In the genomic region with DNA sequence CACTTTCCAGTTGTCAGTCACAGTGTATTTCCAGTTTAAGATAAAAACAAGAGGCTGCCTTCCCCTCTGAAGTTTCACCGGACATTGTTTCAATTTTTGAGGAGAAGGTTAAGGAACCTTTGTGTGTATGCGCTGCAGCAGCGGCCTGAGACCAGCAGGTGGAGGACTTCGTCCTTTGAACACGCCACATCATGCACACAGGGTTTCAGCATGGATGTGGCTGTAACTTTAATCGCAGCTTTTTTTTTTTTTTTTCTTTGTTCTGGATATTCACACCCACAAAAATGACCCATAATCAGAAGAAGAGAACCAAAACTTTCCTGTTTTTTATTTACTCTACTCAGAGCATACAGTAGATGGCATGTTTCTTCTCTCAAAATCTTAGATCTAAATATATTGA, we compare ENCODE assay signal across 8 mouse cellular contexts. TPM values are rescaled to one million over a fixed set of nuclear protein-coding genes. Genes with fewer than 3 reads are reported as not detected.
DNase-seq lines count a peak whose midpoint lies in the region; ATAC-seq and TF ChIP-seq lines count a peak whose summit lies in the region.

No protein-coding gene starts in this region.

- DNase-seq in heart, adult 8-10 months (ENCODE audit: low spot score), result peak; percentile 11
- DNase-seq in heart, adult 11 months, result no peak
- DNase-seq in T-cell, adult 2 months (ENCODE audit: low spot score), result peak; percentile 50
- DNase-seq in embryo, embryonic 10.5 days (ENCODE audit: low spot score), result peak; percentile 88
- peak; percentile 77 for DNase-seq in limb, embryonic 11.5 days (ENCODE audit: low spot score)
- peak; percentile 84 for DNase-seq in midbrain, postnatal 0 days (ENCODE audit: low spot score)
- no peak for DNase-seq in layer of hippocampus, postnatal 25 days (ENCODE audit: extremely low spot score in 1 of 2, low spot score in 1 of 2)

- H3K27me3 ChIP-seq in limb, embryonic 11.5 days (ENCODE audit: control insufficient read depth, insufficient read depth, low read length), result no peaks in the 10 kb centered on the region
- no peaks in the 10 kb centered on the region for H3K27me3 ChIP-seq in midbrain, postnatal 0 days (ENCODE audit: insufficient read depth, low read length)

- peak; percentile 83 to 87 for ATAC-seq in hematopoietic stem cell, adult 5-6 weeks (replicated peaks in 1 of 2; ENCODE audit: insufficient read depth in 1 of 2, low FRiP score in 2 of 2, low TSS enrichment in 1 of 2, low read depth in 1 of 2, poor library complexity in 2 of 2, severe bottlenecking in 2 of 2)
- ATAC-seq in limb, embryonic 11.5 days (ENCODE audit: insufficient number of reproducible peaks, low FRiP score, low TSS enrichment, low read depth), result peak; percentile 58; the same call in 1 of the 2 replicates
- ATAC-seq in midbrain, postnatal 0 days (ENCODE audit: low FRiP score), result peak; percentile 76

- H3K9me3 ChIP-seq in limb, embryonic 11.5 days (ENCODE audit: control insufficient read depth, low read length), result no peaks in the 10 kb centered on the region
- no peaks in the 10 kb centered on the region for H3K9me3 ChIP-seq in midbrain, postnatal 0 days (ENCODE audit: low read length)

- H3K9ac ChIP-seq in limb, embryonic 11.5 days (ENCODE audit: low read length), result no peak overlapping the region
- no peak overlapping the region for H3K9ac ChIP-seq in midbrain, postnatal 0 days (replicated peaks; ENCODE audit: low read length, poor library complexity, severe bottlenecking)

- no peak overlapping the region for H3K4me3 ChIP-seq in limb, embryonic 11.5 days (ENCODE audit: low read depth, low read length)
- no peak overlapping the region for H3K4me3 ChIP-seq in midbrain, postnatal 0 days (ENCODE audit: low read depth, low read length)

- H3K36me3 ChIP-seq in limb, embryonic 11.5 days (ENCODE audit: control insufficient read depth, insufficient read depth, low read length), result no peaks in the 10 kb centered on the region
- H3K36me3 ChIP-seq in midbrain, postnatal 0 days (ENCODE audit: insufficient read depth, low read length), result no peaks in the 10 kb centered on the region

- no peak overlapping the region for H3K27ac ChIP-seq in limb, embryonic 11.5 days (replicated peaks; ENCODE audit: low read depth, low read length)
- no peak overlapping the region for H3K27ac ChIP-seq in midbrain, postnatal 0 days (ENCODE audit: low read depth, low read length)

- H3K4me2 ChIP-seq in limb, embryonic 11.5 days (ENCODE audit: low read depth, severe bottlenecking), result no peak overlapping the region
- no peak overlapping the region for H3K4me2 ChIP-seq in midbrain, postnatal 0 days (ENCODE audit: low read depth, low read length, poor library complexity, severe bottlenecking)

- 36% methylated on average over 6 of the region's 6 CpGs for WGBS in limb, embryonic 11.5 days
- 2% methylated on average over 6 of the region's 6 CpGs for WGBS in midbrain, postnatal 0 days

- H3K4me1 ChIP-seq in limb, embryonic 11.5 days (ENCODE audit: control insufficient read depth, insufficient read depth, low read length), result no peaks in the 10 kb centered on the region
- no peaks in the 10 kb centered on the region for H3K4me1 ChIP-seq in midbrain, postnatal 0 days (ENCODE audit: insufficient read depth, low read length)

- TF ChIP-seq CTCF in midbrain, postnatal 0 days (IDR thresholded peaks at IDR 0.05), result peak; percentile 91

RNA-seq across cellular contexts. Expression of a gene that starts 3.1 kb away (rescaled TPM):
- total RNA-seq in heart, adult 8-10 months (2022), result 10 to 100 TPM in 1 of 4 experiments, 1 to 10 TPM in 3; 2.4 to 13.7 (median 2.9) TPM
- 77.9 and 124 TPM in 2 replicates for total RNA-seq in hematopoietic stem cell, adult 5-6 weeks (2017)
- polyA plus RNA-seq in limb, embryonic 11.5 days (2014; fragmentation: Nextera tagmentation; extraction: Ambion mirVana), result 7.8 and 8.3 TPM in 2 replicates
- 10.7 and 12.4 TPM in 2 replicates for total RNA-seq in midbrain, postnatal 0 days (2014; rRNA removed)
- polyA plus RNA-seq in midbrain, postnatal 0 days (2015; fragmentation: Nextera tagmentation; extraction: Ambion mirVana), result 8.9 TPM in 2 replicates
- 1 to 10 TPM; 3.3 to 3.7 TPM for total RNA-seq in layer of hippocampus, postnatal 25 days (2021)

Comparison
In these comparisons a context has a peak if more than half of its experiments do, and no peak if none do; other contexts are left out.
1. DNase-seq: peak in heart, adult 8-10 months (single experiment), T-cell, adult 2 months (single experiment), embryo, embryonic 10.5 days (single experiment), limb, embryonic 11.5 days (single experiment) and midbrain, postnatal 0 days (single experiment); none in heart, adult 11 months (single experiment) and layer of hippocampus, postnatal 25 days (0 of 2).
2. Peak in every context shown above with its lines, with median percentiles within 50 percentile points of each other: ATAC-seq.